Mouse (Mus musculus) layer of hippocampus, adult 9-10 months (tissue): ENCODE data around the gene Snrpg.
"Not testable (repeated sequence)": the region's sequence is repeated elsewhere in the genome, so short reads cannot be mapped to it uniquely, and the experiment has no call there.

Experiments
- DNase-seq: peaks from one replicate; pipeline ENCODE4 v3.0.0; 2022; ENCODE audit warnings: low spot score

The Snrpg gene

DNA sequence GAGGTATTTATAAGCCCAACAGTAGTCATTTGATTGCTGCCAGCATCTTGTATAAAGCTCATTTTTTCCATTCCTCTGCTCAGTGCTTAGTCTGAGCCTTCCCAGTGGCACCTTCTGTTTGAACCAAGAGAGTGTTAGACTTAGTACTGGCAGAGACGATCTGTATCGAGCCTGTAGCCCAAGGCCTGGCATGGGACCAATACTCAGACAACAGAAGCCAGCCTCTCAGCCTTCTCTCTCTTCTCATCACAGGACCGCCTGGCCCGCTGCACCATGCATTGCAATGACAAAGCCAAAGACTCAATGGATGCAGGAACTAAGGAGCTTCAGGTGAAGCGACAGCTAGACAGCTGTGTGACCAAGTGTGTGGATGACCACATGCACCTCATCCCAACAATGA, 2.6 kb upstream of the Snrpg start:
- no peak for DNase-seq

DNA sequence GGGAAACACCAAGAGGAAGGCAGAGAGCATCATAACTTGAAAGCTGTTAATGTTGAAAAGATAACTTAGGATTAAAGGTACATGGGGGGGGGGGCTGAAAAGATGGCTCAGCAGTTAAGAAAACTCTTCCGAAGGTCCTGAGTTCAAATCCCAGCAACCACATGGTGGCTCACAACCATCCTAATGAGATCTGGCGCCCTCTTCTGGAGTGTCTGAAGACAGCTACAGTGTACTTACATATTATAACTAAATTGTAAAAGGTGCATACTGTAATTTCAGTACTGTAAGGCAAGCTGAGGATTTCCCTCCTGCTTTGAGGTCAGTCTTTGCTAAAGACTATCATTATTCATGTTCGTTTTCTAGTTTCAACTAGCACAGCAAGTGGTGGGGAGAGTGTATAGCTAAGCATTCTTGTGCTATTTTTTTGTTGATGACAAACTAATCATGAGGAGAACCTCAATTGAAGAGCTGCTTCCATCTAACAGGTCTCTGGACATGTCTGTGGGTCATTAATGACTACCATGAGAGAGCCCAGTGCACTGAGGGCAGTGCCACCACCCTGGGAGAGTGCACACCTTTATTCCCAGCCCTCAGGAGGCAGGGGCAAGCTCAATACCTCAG, 901 bp upstream of the Snrpg start:
- no peak for DNase-seq

DNA sequence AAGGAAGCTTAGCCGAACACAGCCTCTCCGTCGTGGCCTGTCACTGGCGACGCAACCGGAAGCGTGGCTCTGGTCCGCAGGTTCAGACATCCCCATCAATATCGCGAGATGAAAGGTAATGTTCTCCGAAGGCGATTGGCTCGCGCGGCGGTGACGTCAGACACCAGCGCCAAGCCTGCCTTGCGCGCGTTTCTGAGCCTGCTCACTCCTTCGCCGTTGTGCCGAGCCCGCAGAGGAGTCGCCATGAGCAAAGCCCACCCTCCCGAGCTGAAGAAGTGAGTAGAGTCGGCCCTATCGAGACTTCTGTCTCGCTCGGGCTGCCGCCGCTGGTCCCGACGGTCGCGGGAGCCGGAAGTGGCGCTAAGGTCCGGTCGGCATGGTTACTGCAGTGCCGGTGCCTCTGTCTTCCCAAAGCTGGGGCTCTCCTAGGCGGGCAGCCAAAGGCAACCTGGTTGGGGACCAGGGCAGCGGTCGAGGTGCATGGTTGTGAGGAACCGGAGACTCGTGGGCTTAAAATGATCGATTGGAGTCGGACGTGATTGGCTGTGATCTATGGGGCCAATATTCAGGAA, 322 bp downstream of the Snrpg start:
- peak; percentile 93 for DNase-seq

DNA sequence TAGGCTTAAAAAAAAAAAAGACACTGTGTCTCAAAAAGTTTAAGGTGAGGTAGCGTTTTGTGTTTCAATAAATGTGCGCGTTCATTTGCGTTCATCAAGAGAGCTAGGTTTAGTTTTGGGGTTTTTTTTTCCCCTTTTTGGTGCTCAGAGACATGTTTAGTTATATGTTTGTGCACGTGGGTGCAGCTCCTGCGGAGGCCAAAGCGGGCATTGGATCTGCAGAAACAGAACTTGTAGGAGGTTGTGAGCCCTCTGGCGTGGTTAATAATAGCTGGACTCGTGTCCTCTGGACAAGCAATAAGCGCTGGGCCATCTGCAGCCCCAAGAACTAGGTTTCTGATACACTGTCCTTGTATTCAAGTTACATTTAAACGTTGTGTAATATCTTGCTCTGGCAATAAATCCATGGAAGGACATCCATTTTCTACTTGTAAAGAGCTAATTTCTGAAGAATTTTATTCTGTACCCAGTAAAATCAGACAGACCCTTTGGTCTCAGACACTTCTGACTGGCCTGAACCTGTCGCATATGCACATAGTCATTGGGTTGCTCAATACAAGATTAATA, 929 bp downstream of the Snrpg start:
- DNase-seq = no peak

DNA sequence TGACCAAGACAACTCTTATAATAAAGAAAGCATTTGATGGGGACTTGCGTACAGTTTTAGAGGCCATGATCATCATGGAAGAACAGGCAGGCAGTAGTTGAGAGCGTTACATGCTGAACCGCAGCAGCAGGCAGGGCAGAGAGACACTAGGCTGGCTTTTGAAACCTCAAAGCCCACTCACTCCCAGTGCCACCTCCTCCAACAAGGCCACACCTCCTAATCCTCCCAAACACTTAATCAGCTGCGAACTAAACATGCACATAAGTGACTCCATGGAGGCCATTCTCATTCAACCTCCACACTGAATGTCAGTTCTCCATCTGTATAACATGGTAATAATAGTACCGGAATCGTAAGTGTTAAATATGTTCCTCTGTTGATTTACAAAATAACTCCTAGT, 2.5 kb downstream of the Snrpg start:
- DNase-seq = no peak

DNA sequence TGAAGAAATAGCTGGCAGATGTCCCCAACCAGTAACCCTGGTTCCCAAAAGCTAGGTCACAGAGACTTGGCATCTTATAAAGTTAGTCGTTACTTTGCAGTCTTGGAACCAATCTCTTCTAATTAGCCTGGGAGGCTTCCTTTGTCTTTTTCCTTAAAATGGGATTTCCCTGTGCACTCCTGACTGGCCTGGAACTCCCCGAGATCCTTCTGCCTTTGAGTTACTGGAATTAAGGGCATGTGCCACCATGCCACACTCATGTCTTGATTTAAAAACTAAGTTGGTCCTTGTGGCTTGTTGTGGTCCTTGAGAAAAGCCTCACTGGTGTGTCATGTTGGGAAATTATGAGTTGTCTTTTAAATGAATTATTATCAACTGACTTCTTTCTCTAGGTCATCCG, 7.2 kb downstream of the Snrpg start:
- no peak for DNase-seq

DNA sequence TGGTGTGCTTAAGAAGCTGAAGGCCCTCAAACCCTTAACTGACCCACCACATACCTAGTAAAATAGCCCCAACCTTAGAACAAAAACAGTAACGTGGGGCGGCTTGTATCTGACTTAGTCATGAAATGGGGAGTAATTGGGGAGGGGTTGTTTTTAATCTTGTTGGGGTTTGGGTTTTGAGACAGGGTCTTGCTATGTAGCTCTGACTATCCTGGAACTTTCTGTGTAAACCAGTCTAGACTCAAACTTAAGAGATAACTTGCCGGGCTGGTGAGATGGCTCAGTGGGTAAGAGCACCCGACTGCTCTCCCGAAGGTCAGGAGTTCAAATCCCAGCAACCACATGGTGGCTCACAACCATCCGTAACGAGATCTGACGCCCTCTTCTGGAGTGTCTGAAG, 9.0 kb downstream of the Snrpg start:
- DNase-seq = not testable (repeated sequence)

DNA sequence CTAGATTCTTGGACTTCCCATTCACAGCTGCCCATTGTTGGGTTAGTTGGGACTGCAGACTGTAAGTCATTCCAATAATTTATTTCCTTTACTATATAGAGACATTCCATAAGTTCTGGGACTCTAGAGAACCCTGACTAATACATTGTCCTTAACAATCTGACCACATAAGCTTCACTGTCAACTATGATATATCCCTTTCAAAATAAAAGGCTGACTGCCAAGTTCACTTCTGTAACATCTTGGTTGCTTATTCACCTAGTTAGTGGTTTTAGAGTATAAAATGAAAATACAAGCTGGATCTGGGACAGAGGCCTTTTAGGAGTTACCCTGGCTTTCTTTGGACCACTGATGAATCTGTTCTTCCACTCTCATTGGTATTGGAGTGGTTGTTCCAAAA, 11.4 kb downstream of the Snrpg start:
- no peak for DNase-seq

DNA sequence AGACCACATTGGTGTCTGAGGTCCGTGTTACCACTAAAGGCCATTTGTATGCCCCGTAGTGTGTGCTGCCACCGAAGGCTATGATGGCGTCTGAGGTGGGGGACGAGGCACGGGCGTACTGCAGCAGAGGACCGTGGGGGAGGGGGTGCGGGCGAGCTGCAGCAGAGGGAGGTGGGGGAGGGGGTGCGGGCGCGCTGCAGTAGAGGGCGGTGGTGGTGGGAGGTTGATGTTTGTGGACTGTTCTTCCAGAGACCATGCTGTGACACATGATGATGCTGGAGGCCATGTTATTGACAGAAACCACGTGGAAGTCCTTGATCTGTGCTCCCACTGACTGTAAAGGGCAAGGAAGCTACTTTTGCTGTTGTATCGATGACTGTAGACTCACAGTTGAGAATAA, 12.3 kb downstream of the Snrpg start:
- no peak for DNase-seq

DNA sequence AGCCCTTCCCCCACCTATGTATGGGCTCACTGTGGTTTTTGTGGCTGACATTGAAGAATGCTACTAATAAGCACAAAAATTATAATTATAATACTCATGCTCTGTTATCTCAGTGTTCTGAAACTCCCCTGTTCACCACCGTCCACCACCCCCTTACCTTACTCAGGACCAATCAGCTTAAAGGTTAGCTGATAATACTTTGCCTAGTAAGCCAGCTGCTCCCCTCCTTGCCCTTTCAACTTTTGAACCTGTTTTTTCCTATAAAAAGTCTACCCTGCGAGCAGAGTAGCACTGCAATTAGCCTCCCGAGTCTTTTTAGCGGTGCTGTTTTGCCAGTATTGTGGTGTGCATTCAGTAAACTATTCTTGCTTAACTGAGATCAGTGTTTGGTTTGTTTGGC, 13.6 kb downstream of the Snrpg start:
- DNase-seq = no peak

DNA sequence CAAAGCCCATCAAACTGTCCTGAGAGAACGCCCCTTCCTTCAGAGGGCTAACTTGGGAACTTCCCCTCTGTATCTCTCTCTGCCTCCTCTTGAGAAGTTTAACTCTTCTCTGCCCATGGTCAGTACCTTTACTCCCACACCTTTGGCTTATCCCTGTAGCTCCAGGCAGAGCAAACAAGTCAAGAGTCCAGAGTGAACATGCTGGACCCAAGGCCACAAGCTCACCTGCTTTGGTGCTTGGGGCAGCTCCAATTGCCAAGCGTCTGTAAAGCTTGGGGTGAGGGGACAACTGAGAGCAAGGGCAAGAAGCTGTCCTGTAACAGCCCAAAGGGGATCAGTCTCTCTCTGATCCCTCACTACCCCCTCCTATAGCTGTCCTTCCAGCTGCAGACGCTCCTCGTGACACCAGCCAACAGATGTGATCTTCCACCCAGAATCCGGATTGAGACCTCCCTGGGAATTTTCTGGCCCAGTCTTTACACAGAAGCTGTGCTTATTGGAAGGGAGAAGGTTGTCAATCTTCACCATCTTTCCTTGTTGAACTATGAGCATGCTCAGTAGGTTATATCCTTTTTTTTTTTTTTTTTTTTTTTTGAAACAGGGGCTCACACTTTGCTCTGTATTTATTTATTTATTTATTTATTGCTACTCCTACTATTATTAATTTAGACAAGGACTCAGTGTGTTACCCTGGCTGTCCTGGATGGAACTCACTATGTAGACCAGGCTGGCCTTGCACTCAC, 14.4 kb downstream of the Snrpg start:
- no peak for DNase-seq

DNA sequence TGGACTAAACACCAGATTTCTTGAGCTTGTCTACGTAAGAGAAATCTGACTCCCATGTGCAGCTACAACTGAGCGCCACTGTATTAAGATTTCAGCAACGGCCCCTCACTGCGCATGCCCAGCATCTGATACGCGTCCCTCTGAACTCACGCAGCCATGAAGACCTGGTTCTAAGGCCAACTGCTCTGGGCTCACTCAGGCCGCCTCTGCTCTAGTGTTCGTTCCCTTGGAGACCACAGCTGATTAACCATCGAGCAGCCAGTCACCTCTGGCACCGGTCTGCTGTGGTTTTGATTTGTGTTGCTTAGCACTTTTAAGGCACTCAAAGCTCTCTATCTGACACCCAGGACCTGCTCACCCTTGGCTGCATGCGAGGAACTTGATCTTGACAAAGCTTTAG, 16.2 kb downstream of the Snrpg start:
- no peak for DNase-seq

DNA sequence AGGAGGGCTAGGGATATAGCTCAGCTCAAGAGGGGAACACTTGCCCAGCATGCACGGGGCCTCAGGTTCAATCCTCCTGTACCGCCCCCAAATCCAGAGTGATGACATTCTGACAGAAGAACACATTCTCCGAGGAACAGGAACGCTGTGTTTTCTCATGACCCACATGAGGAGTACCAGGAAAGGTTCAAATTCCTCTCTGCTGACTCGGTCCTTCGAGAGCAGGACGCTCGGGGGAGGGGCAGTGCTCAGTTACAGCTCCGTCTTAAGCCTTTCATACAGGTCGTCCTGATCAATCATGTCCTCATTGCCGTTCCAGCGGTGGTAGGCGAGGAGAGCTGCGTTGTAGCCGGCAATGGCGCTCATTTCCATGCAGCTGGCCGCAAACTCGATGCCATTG, 17.4 kb downstream of the Snrpg start:
- no peak for DNase-seq

DNA sequence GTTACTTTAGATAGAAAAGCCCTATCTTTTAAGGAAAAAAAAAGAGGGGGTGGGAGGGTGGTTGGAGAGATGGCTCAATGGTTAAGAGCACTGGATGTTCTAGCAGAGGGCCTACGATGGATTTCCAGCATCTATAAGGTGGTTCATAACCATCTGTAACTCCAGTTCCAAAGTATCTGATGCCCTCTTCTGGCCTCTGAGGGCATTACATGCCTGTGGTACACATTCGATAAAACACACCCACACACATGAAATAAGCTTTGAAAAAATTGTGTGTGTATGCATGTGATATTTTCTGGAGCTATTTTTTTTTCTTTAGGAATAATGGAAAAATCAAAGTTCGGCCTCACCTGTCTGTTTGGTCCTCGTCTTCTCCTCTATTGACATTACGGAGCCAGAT, 20.2 kb downstream of the Snrpg start:
- DNase-seq = no peak

DNA sequence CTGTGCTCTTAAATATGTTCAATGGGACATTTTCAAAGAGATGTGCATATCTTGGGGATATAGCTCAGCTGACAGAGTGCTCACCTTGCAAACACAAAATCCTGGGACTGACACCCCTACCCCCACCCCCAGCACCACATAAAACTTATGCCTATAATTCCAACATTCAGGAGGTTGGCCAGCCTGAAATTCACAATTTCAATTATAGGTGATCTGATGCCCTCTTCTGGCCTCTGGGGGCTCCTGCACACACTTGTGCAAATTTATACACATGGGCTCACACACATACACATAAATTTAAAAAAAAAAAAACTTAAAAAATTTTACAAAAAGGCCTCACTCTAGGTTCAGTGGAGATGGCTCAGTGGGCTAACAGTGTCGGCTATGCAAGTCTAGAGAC, 22.1 kb downstream of the Snrpg start:
- DNase-seq = no peak

DNA sequence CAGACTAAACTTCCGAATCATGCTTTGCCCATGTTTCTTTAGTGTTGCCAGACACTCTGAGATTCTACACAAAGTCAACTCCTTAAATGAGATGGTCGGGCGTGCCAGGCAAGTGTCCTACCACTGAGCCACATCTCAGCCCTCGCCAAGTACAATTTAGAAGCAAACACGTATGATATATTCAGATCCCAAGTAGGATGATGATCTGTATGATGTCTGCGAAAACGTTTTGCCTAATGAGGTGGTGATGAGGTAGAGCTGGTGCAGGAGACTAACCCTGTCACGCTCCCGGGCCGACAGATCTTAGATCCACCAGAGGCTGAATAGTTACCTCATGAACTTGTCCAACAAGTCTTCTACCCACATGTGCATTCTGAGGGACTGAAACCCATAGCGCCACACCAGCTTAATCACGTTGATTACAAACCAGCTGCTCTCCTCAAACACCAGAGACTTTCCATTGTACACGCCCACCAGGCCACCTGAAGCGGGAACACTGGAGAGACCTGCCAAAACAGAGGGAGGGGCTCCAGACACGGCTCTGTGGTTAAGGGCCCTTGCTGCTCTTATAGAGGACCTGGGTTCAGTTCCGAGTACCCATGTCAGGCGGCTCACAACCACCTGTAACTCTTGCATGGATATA, 23.1 kb downstream of the Snrpg start:
- no peak for DNase-seq

DNA sequence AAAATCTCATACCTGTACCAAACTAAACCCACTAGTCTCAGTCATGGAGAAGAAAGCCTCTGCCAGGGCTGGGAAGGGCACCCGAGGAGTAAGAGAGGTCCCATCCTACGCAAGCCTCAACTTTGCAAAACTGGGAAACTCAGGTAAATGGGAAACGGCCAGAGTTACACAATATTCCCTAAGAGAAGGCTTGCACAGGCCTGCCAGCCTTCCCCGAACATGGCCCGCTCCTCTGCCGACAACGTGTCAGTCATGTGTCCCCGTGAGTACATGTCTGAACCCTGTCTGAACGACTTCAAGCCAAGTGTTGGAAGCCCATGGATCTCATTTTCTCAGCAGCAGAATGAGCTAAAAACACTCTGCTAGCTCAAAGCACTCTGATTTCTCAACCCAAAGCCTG, 23.9 kb downstream of the Snrpg start:
- no peak for DNase-seq

DNA sequence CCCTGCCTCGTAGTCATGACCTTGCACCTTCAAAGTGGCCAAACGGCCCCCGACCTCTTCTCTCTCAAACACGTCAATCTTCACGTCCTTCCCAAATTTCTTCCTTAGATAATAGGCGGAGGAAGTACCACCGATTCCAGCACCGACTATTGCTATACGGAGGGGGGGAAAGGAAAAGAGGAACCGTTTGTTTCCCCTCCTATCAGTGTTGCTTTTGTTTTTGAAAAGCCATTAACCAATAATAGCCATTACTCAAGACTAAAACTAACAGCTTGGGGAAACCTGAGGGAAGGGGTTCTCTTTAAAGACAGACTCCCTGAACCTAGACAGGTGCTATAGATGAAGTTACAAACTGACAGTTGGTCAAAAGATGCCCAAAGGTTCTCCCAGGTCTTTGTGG, 24.9 kb downstream of the Snrpg start:
- no peak for DNase-seq

DNA sequence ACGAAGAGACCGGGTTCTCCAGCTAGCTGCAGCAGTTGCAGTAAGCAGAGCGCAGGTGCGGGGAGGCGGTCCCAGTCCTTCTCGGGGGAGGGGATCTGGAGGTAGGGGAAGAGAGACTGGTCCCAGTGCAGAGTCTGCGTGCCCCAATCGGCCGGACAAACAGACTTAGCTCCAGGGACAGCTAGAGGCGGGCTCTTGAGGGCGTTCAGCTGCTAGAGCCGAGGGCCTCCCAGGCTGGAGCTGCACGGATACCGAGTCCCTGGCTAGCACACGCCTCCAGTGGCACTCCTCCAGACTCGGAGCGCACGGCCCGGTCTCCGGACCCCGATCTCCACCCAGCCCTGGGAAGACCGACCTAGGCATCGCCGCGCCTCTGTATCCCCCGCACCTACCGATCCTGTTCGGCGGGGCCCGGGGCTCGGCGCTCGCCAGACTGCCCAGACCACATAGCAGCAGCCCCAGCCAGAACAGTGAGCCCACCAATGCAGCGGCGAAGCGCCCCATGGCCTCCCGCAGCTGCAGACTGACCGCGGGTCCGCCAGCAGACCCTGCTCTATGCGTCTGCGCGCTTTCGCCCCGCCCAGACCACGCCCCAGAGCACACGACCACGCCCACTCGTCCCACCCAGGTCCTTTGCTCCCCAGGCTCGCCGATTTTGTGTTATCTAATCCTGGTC, 25.6 kb downstream of the Snrpg start, which contains the start of gene Pcyox1:
TSS of gene Pcyox1 (minus strand) at position 574 of the 676 bp plus-strand sequence.
- peak; percentile 65 for DNase-seq

DNA sequence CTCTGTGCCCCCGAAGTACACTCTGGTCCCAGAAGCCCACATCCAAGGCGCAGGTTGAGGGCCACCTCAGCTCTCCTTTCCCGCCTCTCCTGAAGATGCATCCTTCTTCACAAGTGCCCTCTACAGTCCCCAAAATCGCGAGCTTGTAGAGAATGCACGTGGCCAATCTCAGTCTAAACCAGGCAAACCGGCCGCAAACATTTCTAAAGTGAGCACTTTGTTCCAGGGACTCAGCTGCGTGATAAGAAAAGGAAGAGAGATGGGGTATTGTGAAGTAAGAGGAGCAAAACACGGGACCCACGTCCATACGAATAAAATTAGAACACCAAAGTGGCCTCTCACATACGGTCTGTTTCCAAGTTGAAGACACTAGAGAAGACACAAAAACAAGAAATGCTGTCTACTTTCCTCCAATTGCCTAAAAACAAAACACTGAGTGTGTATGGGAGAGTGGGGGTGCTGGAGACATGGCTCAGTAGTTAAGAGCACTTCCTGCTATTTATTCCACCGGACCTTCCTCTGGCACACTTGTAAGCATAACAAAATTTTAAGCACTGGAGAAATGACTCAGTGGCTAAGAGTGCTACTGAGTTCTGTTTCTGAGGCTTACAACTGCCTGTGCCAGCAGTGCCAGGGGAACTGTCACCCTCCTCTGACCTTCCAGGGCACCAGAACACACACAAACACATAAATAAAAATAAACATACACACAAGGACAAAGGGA, 26.3 kb downstream of the Snrpg start:
- DNase-seq = no peak

DNA sequence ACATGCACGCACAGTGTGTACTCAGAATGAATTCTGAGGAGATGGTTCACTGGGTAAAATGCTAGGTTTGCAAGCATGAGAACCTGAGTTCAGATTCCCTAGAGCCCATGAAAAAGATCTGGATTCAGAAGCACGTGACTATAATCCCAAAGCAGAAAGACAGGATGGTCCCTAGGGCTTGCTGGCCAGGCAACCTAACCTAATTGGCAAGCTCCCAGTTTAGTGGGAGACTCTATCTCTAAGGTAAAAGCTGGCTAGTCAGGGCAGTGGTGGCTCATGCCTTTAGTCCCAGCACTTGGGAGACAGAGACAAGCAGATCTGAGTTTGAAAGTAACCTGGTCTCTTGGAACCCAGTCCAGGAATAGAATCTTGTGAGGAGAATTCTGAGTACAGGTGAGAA, 27.9 kb downstream of the Snrpg start:
- no peak for DNase-seq

DNA sequence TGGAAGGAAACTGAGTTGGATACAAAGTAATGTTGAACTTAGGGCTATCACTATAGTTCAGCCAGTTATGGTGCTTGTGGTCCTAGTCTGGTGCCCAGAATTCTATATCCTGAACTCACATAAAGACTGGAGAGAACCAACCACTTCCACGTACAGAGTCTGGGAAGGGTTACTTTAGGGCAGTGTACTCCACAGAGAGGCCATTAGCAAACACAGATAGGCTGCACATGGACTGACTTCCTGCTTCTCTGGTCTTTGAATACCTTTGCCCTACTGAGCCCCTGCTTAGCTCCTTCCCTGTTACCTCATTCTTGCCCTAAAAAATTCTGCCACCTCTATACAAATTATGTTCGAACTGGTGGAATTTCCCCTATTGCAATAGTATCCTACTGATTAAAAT, 28.9 kb downstream of the Snrpg start:
- no peak for DNase-seq
